Mouse (Mus musculus): ENCODE measurements around the gene Btbd7.

Gene Btbd7

DNA sequence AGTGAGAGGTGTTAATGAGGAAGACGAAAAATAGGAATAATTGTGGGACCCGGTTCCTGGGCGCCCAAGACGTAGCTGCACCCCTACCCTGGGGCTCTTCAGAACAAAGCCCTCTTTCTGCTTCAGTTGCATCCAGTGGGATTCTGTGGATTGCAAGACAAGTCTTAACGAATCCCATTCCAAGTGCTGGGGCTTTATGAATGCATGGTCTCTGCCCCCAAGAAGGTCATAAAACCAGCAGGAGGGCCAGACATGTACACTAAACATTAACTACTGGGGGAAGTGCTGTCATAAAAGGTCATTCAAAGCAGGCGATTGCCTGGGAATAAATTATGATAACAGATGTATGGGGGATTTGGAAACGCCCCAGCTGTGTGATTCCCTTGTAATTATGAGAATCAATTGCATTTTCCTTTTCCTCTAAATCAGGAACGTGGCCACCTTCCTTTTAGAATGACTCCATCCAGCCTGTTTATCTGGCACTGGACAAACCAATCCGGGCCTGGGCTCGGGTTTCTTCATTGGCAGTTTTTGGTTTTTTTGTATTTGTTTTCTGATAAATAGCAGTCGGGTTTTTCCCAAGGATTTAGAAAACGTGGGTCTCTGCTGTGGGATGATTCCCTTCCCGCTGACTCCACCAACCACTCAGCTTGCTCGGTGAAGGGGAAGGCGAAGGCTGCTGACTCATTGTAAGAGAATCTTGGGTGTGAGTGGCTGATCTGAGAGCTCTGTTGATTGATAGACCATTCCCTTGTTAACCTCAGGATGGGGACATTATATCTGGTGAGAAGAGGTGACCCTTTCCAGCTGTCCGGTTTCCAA is 147.3 kb downstream of the Btbd7 start:
- ATAC-seq (ENCODE audit: low TSS enrichment), result peak; percentile 7; the same call in 1 of the 2 replicates

Measured in frontal cortex, adult (tissue).